Mouse (Mus musculus) CH12.LX (cell line): ENCODE measurements around the gene Gdpd5. TPM values are rescaled to one million over a fixed set of nuclear protein-coding genes. Genes with fewer than 3 reads are reported as not detected.

Source experiments
- DNase-seq: peaks from one replicate; pipeline ENCODE4 v3.0.0-alpha.2; 2013; ENCODE audit errors: extremely low read depth
- H3K27ac ChIP-seq: 2 replicates; pipeline ENCODE4 v1.5.1; 2012; ENCODE audit warnings: low read depth, mild to moderate bottlenecking, control low read depth, moderate library complexity; ENCODE audit not compliant: insufficient read depth
- H3K27me3 ChIP-seq: replicated peaks from 2 replicates; pipeline ENCODE3; 2012; ENCODE audit warnings: inconsistent platforms
- H3K36me3 ChIP-seq, 2 experiments: replicated peaks in 1 of 2; 2 replicates each; pipeline versions ENCODE3 to v1.6.1; 2012; ENCODE audit warnings: inconsistent platforms in 1 of 2, low read length in 1 of 2, mild to moderate bottlenecking in 1 of 2, mixed read lengths in 1 of 2, moderate library complexity in 1 of 2; ENCODE audit not compliant: control insufficient read depth in 1 of 2, insufficient read depth in 1 of 2
- H3K4me1 ChIP-seq, 2 experiments: 2 replicates each; pipeline ENCODE4 v1.6.1; 2012; ENCODE audit warnings: inconsistent platforms in 1 of 2, moderate library complexity in 1 of 2; ENCODE audit not compliant: insufficient read depth in 2 of 2, control insufficient read depth in 1 of 2
- H3K4me2 ChIP-seq: 2 replicates; pipeline ENCODE4 v1.6.1; 2012; ENCODE audit warnings: low read depth, mild to moderate bottlenecking, control low read depth; ENCODE audit not compliant: poor library complexity, insufficient read depth, severe bottlenecking
- H3K4me3 ChIP-seq, 3 experiments: fragments of 150-350 bp in 1 of 3; sonication (generic) in 1 of 3; replicated peaks in 1 of 3; 2 replicates each; pipeline versions ENCODE3 to v1.5.1; 2011 to 2012; ENCODE audit warnings: low read depth in 2 of 3, low read length in 2 of 3, mild to moderate bottlenecking in 2 of 3, moderate library complexity in 2 of 3, control low read depth in 1 of 3, improper control_type of control experiment in 1 of 3, inconsistent platforms in 1 of 3, mixed read lengths in 1 of 3; ENCODE audit not compliant: poor library complexity in 1 of 3
- H3K79me2 ChIP-seq: replicated peaks from 2 replicates; pipeline ENCODE4 v1.6.1; 2012; ENCODE audit warnings: mild to moderate bottlenecking, moderate library complexity; ENCODE audit not compliant: control insufficient read depth, poor library complexity, insufficient read depth, severe bottlenecking; ENCODE audit errors: extremely low read depth
- H3K9ac ChIP-seq: 2 replicates; pipeline ENCODE4 v1.6.1; 2012; ENCODE audit warnings: low read depth, mild to moderate bottlenecking, control low read depth, moderate library complexity; ENCODE audit not compliant: insufficient read depth
- H3K9me3 ChIP-seq: replicated peaks from 2 replicates; pipeline ENCODE3; 2012; ENCODE audit warnings: low read length, inconsistent platforms, mixed read lengths
- BHLHE40 ChIP-seq: IDR thresholded peaks from 2 replicates; pipeline ENCODE4 v1.6.1; 2011; ENCODE audit warnings: mild to moderate bottlenecking, low read depth, low read length, improper control_type of control experiment
- CHD1 ChIP-seq: IDR thresholded peaks from 2 replicates; pipeline ENCODE4 v1.6.1; 2012; ENCODE audit warnings: low read depth, low read length, improper control_type of control experiment, inconsistent platforms
- CHD2 ChIP-seq: IDR thresholded peaks from 2 replicates; pipeline ENCODE4 v1.6.1; 2011; ENCODE audit warnings: low read length, improper control_type of control experiment
- CTCF ChIP-seq, 2 experiments: IDR thresholded peaks in 1 of 2; conservative IDR thresholded peaks in 1 of 2; 2 replicates each; pipeline ENCODE4 v1.5.1; 2011 to 2012; ENCODE audit warnings: low read depth in 2 of 2, low read length in 2 of 2, improper control_type of control experiment in 1 of 2, inconsistent platforms in 1 of 2, mild to moderate bottlenecking in 1 of 2, moderate library complexity in 1 of 2
- E2F4 ChIP-seq: IDR thresholded peaks from 2 replicates; pipeline ENCODE4 v1.6.1; 2011; ENCODE audit warnings: low read depth, low read length, improper control_type of control experiment; ENCODE audit not compliant: insufficient replicate concordance
- ELF1 ChIP-seq: IDR thresholded peaks from 2 replicates; pipeline ENCODE4 v1.6.1; 2014; ENCODE audit warnings: low read depth, mild to moderate bottlenecking, inconsistent platforms, low read length, improper control_type of control experiment
- ETS1 ChIP-seq: conservative IDR thresholded peaks from 2 replicates; pipeline ENCODE4 v1.6.1; 2012; ENCODE audit warnings: low read depth, mild to moderate bottlenecking, inconsistent platforms, low read length, improper control_type of control experiment, moderate library complexity
- GABPA ChIP-seq: IDR thresholded peaks from 2 replicates; pipeline ENCODE4 v1.6.1; 2012; ENCODE audit warnings: low read depth, low read length, improper control_type of control experiment, inconsistent platforms; ENCODE audit not compliant: insufficient replicate concordance
- JUN ChIP-seq: IDR thresholded peaks from 2 replicates; pipeline ENCODE4 v1.6.1; 2011; ENCODE audit warnings: low read depth, mild to moderate bottlenecking, low read length, improper control_type of control experiment, moderate library complexity; ENCODE audit not compliant: insufficient read depth
- JUND ChIP-seq: conservative IDR thresholded peaks from 2 replicates; pipeline ENCODE4 v1.6.1; 2011; ENCODE audit warnings: low read depth, low read length, improper control_type of control experiment
- KAT2A ChIP-seq: IDR thresholded peaks from 2 replicates; pipeline ENCODE4 v1.6.1; 2012; ENCODE audit warnings: low read length, improper control_type of control experiment, inconsistent platforms; ENCODE audit not compliant: insufficient replicate concordance
- MAX ChIP-seq: IDR thresholded peaks from 2 replicates; pipeline ENCODE4 v1.6.1; 2011; ENCODE audit warnings: low read length, improper control_type of control experiment
- MAZ ChIP-seq: IDR thresholded peaks from 2 replicates; pipeline ENCODE4 v1.6.1; 2012; ENCODE audit warnings: low read depth, mild to moderate bottlenecking, inconsistent platforms, low read length, improper control_type of control experiment, moderate library complexity
- MEF2A ChIP-seq: IDR thresholded peaks from 2 replicates; pipeline ENCODE4 v1.6.1; 2014; ENCODE audit warnings: low read depth, mild to moderate bottlenecking, inconsistent platforms, low read length, improper control_type of control experiment, borderline replicate concordance
- MXI1 ChIP-seq: IDR thresholded peaks from 2 replicates; pipeline ENCODE4 v1.6.1; 2011; ENCODE audit warnings: mild to moderate bottlenecking, low read depth, low read length, improper control_type of control experiment
- NELFE ChIP-seq: IDR thresholded peaks from 2 replicates; pipeline ENCODE4 v1.6.1; 2011; ENCODE audit warnings: low read depth, low read length, improper control_type of control experiment
- NRF1 ChIP-seq: IDR thresholded peaks from 2 replicates; pipeline ENCODE4 v1.6.1; 2014; ENCODE audit warnings: low read depth, mild to moderate bottlenecking, inconsistent platforms, low read length, improper control_type of control experiment, moderate library complexity
- PAX5 ChIP-seq: IDR thresholded peaks from 2 replicates; pipeline ENCODE4 v1.6.1; 2012; ENCODE audit warnings: low read length, inconsistent platforms, mixed read lengths
- POLR2A ChIP-seq: IDR thresholded peaks from 2 replicates; pipeline ENCODE4 v1.6.1; 2011; ENCODE audit warnings: low read depth, mild to moderate bottlenecking, improper control_type of control experiment, low read length
- RAD21 ChIP-seq: IDR thresholded peaks from 2 replicates; pipeline ENCODE4 v1.6.1; 2011; ENCODE audit warnings: low read depth, mild to moderate bottlenecking, low read length, improper control_type of control experiment, moderate library complexity
- SIN3A ChIP-seq: IDR thresholded peaks from 2 replicates; pipeline ENCODE4 v1.6.1; 2012; ENCODE audit warnings: low read length, improper control_type of control experiment, inconsistent platforms
- SMC3 ChIP-seq: IDR thresholded peaks from 2 replicates; pipeline ENCODE4 v1.6.1; 2011; ENCODE audit warnings: low read depth, low read length, improper control_type of control experiment
- UBTF ChIP-seq: IDR thresholded peaks from 2 replicates; pipeline ENCODE4 v1.6.1; 2012; ENCODE audit warnings: low read depth, mild to moderate bottlenecking, inconsistent platforms, low read length, improper control_type of control experiment, moderate library complexity
- USF2 ChIP-seq: conservative IDR thresholded peaks from 2 replicates; pipeline ENCODE4 v1.6.1; 2011; ENCODE audit warnings: low read depth, low read length, improper control_type of control experiment
- ZMIZ1 ChIP-seq: IDR thresholded peaks from 2 replicates; pipeline ENCODE4 v1.6.1; 2012; ENCODE audit warnings: low read depth, mild to moderate bottlenecking, inconsistent platforms, low read length, improper control_type of control experiment
- ZNF384 ChIP-seq: IDR thresholded peaks from 2 replicates; pipeline ENCODE4 v1.6.1; 2012; ENCODE audit warnings: low read depth, low read length, improper control_type of control experiment, inconsistent platforms
- dilution Hi-C: fragments of 300-500 bp; cut with MboI; formaldehyde crosslinking; loops from 2 replicates; pipeline ENCODE4 v1.14.3; 2020; ENCODE audit warnings: low sequenced_read_pairs; ENCODE audit not compliant: extremely low pct_unique_long_range_greater_than_20kb, extremely low pct_ligation_motif_present
- in situ Hi-C: fragments of 300-500 bp; cut with MboI; formaldehyde crosslinking; loops from 3 replicates; pipeline ENCODE4 v1.14.3; 2019; ENCODE audit warnings: low sequenced_read_pairs, low pct_ligation_motif_present, low pct_unique_long_range_greater_than_20kb, mixed read lengths
- polyA plus RNA-seq: library from polyadenylated mRNA; unstranded; fragments of >175 nt; gene quantifications from 2 replicates; pipeline ENCODE4 v1.2.1, GENCODE M21; 2012; ENCODE audit warnings: low read depth; ENCODE audit not compliant: insufficient read length
- total RNA-seq, 2 experiments: library from RNA; depleted of rRNA; stranded (reverse); fragments of 300-350 nt in 1 of 2; fragments of >200 nt in 1 of 2; gene quantifications; 2 replicates each; pipeline ENCODE4 v1.2.3; 2012 to 2014

Gdpd5 gene
- total and polyA plus RNA-seq, 3 experiments, result 2.4 to 9.1 (median 9.0) TPM

GRCm38 (mm10) chr7:99489708-99490107, 108.5 kb downstream of the Gdpd5 start:
- H3K4me3 ChIP-seq, result no peak overlapping the region
- peaks cover 6% of the 10 kb centered on the region for H3K27me3 ChIP-seq
- peaks cover 5% of the 10 kb centered on the region for H3K9me3 ChIP-seq
- DNase-seq, result no peak
- no peaks in the 10 kb centered on the region for H3K79me2 ChIP-seq
- dilution Hi-C loops, result no loop called here
- H3K4me1 ChIP-seq, result no peaks in the 10 kb centered on the region
- H3K36me3 ChIP-seq, result no peaks in the 10 kb centered on the region
- in situ Hi-C loops, result no loop called here
- no peak overlapping the region for H3K27ac ChIP-seq
- no peak overlapping the region for H3K4me2 ChIP-seq
- H3K9ac ChIP-seq, result no peak overlapping the region
- no peak for TF ChIP-seq SIN3A
- no peak for TF ChIP-seq ZNF384
- TF ChIP-seq JUN, result no peak
- TF ChIP-seq CHD1, result no peak
- TF ChIP-seq SMC3, result no peak
- no peak for TF ChIP-seq NRF1
- no peak for TF ChIP-seq MEF2A
- no peak for TF ChIP-seq KAT2A
- TF ChIP-seq MAX, result no peak
- TF ChIP-seq USF2, result no peak
- no peak for TF ChIP-seq E2F4
- TF ChIP-seq BHLHE40, result no peak
- no peak for TF ChIP-seq MXI1
- no peak for TF ChIP-seq RAD21
- TF ChIP-seq MAZ, result no peak
- no peak for TF ChIP-seq CTCF (conservative IDR thresholded peaks at IDR 0.05 in 1 of 2, IDR thresholded peaks at IDR 0.05 in 1 of 2; ENCODE audit: low read depth in 2 of 2, low read length in 2 of 2)
- TF ChIP-seq UBTF, result no peak
- no peak for TF ChIP-seq GABPA
- TF ChIP-seq ZMIZ1, result no peak
- no peak for TF ChIP-seq CHD2
- TF ChIP-seq, all 38 proteins: peak for 0

GRCm38 (mm10) chr7:99499128-99499527, 117.9 kb downstream of the Gdpd5 start:
- DNase-seq, result no peak
- H3K9ac ChIP-seq, result no peak overlapping the region
- no peaks in the 10 kb centered on the region for H3K79me2 ChIP-seq
- TF ChIP-seq PAX5, result no peak
- TF ChIP-seq MEF2A, result no peak
- no peak for TF ChIP-seq NELFE
- no peak for TF ChIP-seq ETS1
- no peak for TF ChIP-seq POLR2A
- no peak for TF ChIP-seq RAD21
- TF ChIP-seq NRF1, result no peak
- TF ChIP-seq JUND, result no peak
- no peak for TF ChIP-seq KAT2A
- TF ChIP-seq ELF1, result no peak
- TF ChIP-seq MXI1, result no peak
- TF ChIP-seq UBTF, result no peak
- H3K4me1 ChIP-seq, result no peaks in the 10 kb centered on the region
- no peak overlapping the region for H3K27ac ChIP-seq
- no peak overlapping the region for H3K4me2 ChIP-seq
- dilution Hi-C loops, result no loop called here
- in situ Hi-C loops, result no loop called here
- no peaks in the 10 kb centered on the region for H3K27me3 ChIP-seq
- H3K4me3 ChIP-seq, result no peak overlapping the region
- no peaks in the 10 kb centered on the region for H3K36me3 ChIP-seq
- H3K9me3 ChIP-seq, result no peaks in the 10 kb centered on the region
